Mouse (Mus musculus) neural tube, embryonic 15.5 days (tissue): Measurements from ENCODE around the gene Cox4i1. TPM values are rescaled to one million over a fixed set of nuclear protein-coding genes. Genes with fewer than 3 reads are reported as not detected.

ENCODE experiments used
- ATAC-seq: fragments of 200-750 bp; cut with Nextera tagmentation; 2 replicates; pipeline ENCODE4 v1.8.0; 2017; ENCODE audit warnings: mild to moderate bottlenecking, moderate TSS enrichment, moderate library complexity; ENCODE audit not compliant: low FRiP score
- H3K27ac ChIP-seq: fragments of 300-500 bp; sonication (generic); replicated peaks from 2 replicates; pipeline ENCODE4 v1.5.1; 2015; ENCODE audit warnings: mild to moderate bottlenecking, inconsistent platforms
- H3K27me3 ChIP-seq: fragments of 300-500 bp; sonication (generic); replicated peaks from 2 replicates; pipeline ENCODE4 v1.6.1; 2015; ENCODE audit warnings: inconsistent platforms
- H3K36me3 ChIP-seq: fragments of 300-500 bp; sonication (generic); 2 replicates; pipeline ENCODE4 v1.6.1; 2015; ENCODE audit warnings: inconsistent platforms
- H3K4me1 ChIP-seq: fragments of 300-500 bp; sonication (generic); 2 replicates; pipeline ENCODE4 v1.6.1; 2015; ENCODE audit warnings: inconsistent platforms
- H3K4me2 ChIP-seq: fragments of 300-500 bp; sonication (generic); 2 replicates; pipeline ENCODE4 v1.6.1; 2015; ENCODE audit warnings: inconsistent platforms, mild to moderate bottlenecking, moderate library complexity
- H3K4me3 ChIP-seq: fragments of 300-500 bp; sonication (generic); replicated peaks from 2 replicates; pipeline ENCODE4 v1.5.1; 2015; ENCODE audit warnings: mild to moderate bottlenecking, inconsistent platforms
- H3K9ac ChIP-seq: fragments of 300-500 bp; sonication (generic); replicated peaks from 2 replicates; pipeline ENCODE4 v1.6.1; 2015; ENCODE audit warnings: mild to moderate bottlenecking, inconsistent platforms
- H3K9me3 ChIP-seq: fragments of 300-500 bp; sonication (generic); replicated peaks from 2 replicates; pipeline ENCODE4 v1.6.1; 2016; ENCODE audit warnings: inconsistent platforms
- WGBS: fragments of 180-500 bp; shearing (Covaris S2); methylation state at CpG from one replicate; pipeline ENCODE4 v1.1.7; 2015; ENCODE audit warnings: mixed read lengths; 5-methylcytosine and 5-hydroxymethylcytosine counted together
- polyA plus RNA-seq: library from polyadenylated mRNA; unstranded; fragments of >200 nt; fragmentation: Nextera tagmentation; extraction: Ambion mirVana; gene quantifications from 2 replicates; pipeline ENCODE4 v1.2.1, GENCODE M21; 2015

The Cox4i1 gene
- polyA plus RNA-seq, 1 experiment from 2014 or later = 1,334 TPM

DNA sequence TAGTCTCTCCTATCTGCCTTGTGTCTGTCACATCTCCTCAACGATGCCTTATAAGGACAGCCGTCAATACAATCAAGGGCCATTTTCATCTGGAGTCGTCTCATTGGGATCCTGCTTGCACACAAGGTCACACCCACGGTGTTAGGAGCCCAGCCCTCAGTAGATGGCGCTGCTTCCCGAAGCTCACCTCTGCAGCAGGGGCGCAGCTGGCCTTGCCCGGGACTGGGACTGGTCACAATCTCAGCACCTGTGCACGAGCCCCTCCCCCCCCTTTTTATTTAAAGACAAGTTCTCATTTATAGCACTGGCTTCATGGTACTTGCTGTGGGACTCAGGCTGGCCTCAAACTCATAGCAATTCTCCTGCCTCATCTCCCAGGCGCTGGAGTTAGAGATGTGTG is 15.6 kb downstream of the Cox4i1 start:
- H3K9me3 ChIP-seq = no peaks in the 10 kb centered on the region
- no peak overlapping the region for H3K27ac ChIP-seq
- no peak overlapping the region for H3K4me3 ChIP-seq
- H3K9ac ChIP-seq = no peak overlapping the region
- 14% methylated on average over 10 of the region's 10 CpGs for WGBS
- H3K27me3 ChIP-seq = no peaks in the 10 kb centered on the region
- H3K36me3 ChIP-seq = no peaks in the 10 kb centered on the region
- ATAC-seq = no peak
- no peaks in the 10 kb centered on the region for H3K4me1 ChIP-seq
- H3K4me2 ChIP-seq = no peak overlapping the region

DNA sequence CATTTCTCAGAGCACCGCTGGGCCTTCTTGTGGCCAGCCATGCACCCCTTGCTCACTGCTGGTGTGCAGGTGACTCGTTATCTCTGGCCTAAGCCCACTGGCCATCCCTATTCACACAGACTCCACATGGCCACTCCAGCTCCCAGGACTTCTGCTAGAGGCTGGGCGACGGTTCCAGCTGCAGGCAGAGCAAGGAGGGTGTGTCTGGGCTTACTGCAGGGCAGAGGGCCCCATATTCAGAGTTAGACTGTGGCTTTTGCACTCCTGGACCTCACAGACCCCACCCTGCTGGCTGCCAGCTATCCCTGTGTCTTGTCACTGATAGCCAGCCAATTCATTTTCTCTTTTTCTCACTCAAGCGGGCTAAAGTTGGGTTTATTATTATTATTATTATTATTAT is 16.1 kb downstream of the Cox4i1 start:
- Histone ChIP-seq H3K4me2 (no peak overlapping the region), H3K9ac (no peak overlapping the region), H3K27me3 (no peaks in the 10 kb centered on the region), H3K4me1 (no peaks in the 10 kb centered on the region), H3K27ac (no peak overlapping the region), H3K4me3 (no peak overlapping the region), H3K36me3 (no peaks in the 10 kb centered on the region), H3K9me3 (no peaks in the 10 kb centered on the region)
- WGBS = 74% methylated on average over 5 of the region's 5 CpGs
- ATAC-seq = no peak

- H3K9me3 ChIP-seq = no peaks in the 10 kb centered on the region
- H3K4me2 ChIP-seq = no peak overlapping the region
- no peak for ATAC-seq
- no peak overlapping the region for H3K4me3 ChIP-seq
- no peaks in the 10 kb centered on the region for H3K4me1 ChIP-seq
- no peaks in the 10 kb centered on the region for H3K36me3 ChIP-seq
- no peak overlapping the region for H3K27ac ChIP-seq
- no peaks in the 10 kb centered on the region for H3K27me3 ChIP-seq
- WGBS = 75% methylated on average over 5 of the region's 5 CpGs
- H3K9ac ChIP-seq = no peak overlapping the region
Observed at GRCm38 (mm10) chr8:120685097-120685496, 17.1 kb downstream of the Cox4i1 start.

GRCm38 (mm10) chr8:120685591-120685990 is 17.6 kb downstream of the Cox4i1 start:
- no peaks in the 10 kb centered on the region for H3K9me3 ChIP-seq
- no peaks in the 10 kb centered on the region for H3K27me3 ChIP-seq
- H3K4me1 ChIP-seq = no peaks in the 10 kb centered on the region
- no peak overlapping the region for H3K4me3 ChIP-seq
- H3K27ac ChIP-seq = no peak overlapping the region
- ATAC-seq = no peak
- H3K36me3 ChIP-seq = no peaks in the 10 kb centered on the region
- no peak overlapping the region for H3K4me2 ChIP-seq
- H3K9ac ChIP-seq = no peak overlapping the region
- 86% methylated on average over 8 of the region's 8 CpGs for WGBS

DNA sequence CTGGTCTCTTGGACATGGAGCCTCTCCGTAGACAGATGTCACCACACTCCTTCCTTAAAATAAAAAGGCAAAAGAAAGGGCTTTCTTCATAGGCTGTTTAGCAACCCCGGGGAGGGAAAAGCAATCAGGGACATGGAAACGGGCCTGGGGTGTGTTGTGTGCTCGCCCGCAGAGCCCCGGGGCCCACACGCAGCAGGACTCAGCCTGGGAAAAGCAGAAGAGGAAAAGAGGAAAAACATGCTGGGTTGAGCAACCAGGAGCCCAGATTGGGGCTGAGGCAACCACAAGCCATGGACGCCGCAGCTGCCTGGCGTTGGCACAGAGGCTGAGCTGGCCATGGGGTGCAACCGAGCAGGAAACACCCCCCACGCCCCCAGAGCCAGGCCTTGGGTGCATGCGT is 18.0 kb downstream of the Cox4i1 start:
- Histone ChIP-seq H3K27ac (no peak overlapping the region), H3K4me2 (no peak overlapping the region), H3K36me3 (no peaks in the 10 kb centered on the region), H3K9ac (no peak overlapping the region), H3K4me1 (no peaks in the 10 kb centered on the region), H3K4me3 (no peak overlapping the region), H3K27me3 (no peaks in the 10 kb centered on the region), H3K9me3 (no peaks in the 10 kb centered on the region)
- 90% methylated on average over 13 of the region's 13 CpGs for WGBS
- no peak for ATAC-seq

- Histone ChIP-seq H3K27ac (no peak overlapping the region), H3K9ac (no peak overlapping the region)
- WGBS = 87% methylated on average over 5 of the region's 5 CpGs
Observed at GRCm38 (mm10) chr8:120686576-120686975, 18.6 kb downstream of the Cox4i1 start.

DNA sequence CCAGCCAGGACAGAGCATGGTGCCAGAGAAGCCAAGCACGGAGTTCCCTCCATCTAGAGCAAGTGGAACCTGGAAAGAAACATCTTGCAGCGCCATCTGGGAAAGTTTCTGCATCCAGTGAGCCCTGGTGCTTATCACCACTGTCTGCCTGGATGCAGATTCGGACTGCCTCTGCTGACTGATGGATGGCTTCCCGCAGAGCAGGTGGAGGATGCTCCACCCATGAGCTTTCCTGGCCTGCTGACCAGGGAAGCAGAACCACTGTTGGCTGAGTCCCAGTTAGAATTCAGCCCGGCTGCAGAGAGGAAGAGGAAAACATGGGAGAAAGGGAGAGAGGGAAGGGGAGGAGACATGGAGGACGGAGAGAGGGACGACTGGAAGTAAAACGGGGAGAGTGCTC is 19.8 kb downstream of the Cox4i1 start:
- Histone ChIP-seq H3K4me3 (no peak overlapping the region), H3K9me3 (no peaks in the 10 kb centered on the region), H3K27me3 (no peaks in the 10 kb centered on the region), H3K9ac (no peak overlapping the region), H3K4me2 (no peak overlapping the region), H3K4me1 (no peaks in the 10 kb centered on the region), H3K27ac (no peak overlapping the region), H3K36me3 (no peaks in the 10 kb centered on the region)
- WGBS = 78% methylated on average over 8 of the region's 8 CpGs
- no peak for ATAC-seq

More at GRCm38 (mm10) chr8:120686576-120686975, 18.6 kb downstream of the Cox4i1 start:
- H3K36me3 ChIP-seq = no peaks in the 10 kb centered on the region
- H3K4me2 ChIP-seq = no peak overlapping the region
- H3K27me3 ChIP-seq = no peaks in the 10 kb centered on the region
- ATAC-seq = no peak
- H3K9me3 ChIP-seq = no peaks in the 10 kb centered on the region
- H3K4me1 ChIP-seq = no peaks in the 10 kb centered on the region
- H3K4me3 ChIP-seq = no peak overlapping the region

DNA sequence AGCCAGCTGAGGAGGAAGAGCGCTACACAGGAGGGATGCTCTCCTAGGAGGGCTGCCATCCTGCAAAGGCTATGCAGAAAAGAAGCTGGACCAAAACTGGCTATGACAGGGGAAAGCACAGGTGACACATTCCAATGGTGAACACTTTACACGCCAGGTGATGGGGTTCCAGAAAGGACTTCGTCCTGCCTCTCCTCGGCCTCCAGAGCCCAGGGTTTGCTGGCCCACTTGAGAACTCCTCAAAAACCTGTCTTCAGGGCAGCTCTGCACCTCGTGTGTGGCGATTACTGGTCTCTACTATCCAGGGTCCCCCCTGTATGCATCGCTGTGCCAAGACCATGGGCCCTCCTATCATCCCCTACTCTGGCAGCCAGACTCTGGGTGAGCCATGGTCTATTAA is 20.5 kb downstream of the Cox4i1 start:
- Histone ChIP-seq H3K4me2 (no peak overlapping the region), H3K27ac (no peak overlapping the region), H3K27me3 (no peaks in the 10 kb centered on the region), H3K9me3 (no peaks in the 10 kb centered on the region), H3K4me1 (no peaks in the 10 kb centered on the region), H3K36me3 (no peaks in the 10 kb centered on the region), H3K4me3 (no peak overlapping the region), H3K9ac (no peak overlapping the region)
- WGBS = 87% methylated on average over 7 of the region's 7 CpGs
- ATAC-seq = no peak

DNA sequence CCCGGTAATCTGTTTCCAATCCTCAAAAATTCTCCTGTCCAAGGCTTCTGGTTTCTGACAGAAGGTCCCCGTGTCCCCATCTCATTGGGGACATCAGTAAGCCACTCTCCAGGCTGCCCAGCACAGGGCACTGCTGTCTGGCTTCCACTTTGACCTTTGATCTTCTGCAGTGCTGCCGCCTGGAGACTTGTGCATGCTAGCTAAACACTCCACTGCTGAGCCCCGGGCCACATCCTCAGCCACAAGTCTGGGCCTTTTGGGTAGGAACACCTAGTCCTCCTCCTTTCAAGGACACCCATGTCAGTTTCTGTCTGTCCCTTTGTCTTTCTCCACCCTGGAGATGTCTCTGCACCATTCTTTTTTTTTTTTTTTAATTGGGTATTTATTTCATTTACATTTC is 24.9 kb downstream of the Cox4i1 start:
- no peak overlapping the region for H3K27ac ChIP-seq
- no peak overlapping the region for H3K4me2 ChIP-seq
- H3K36me3 ChIP-seq = no peaks in the 10 kb centered on the region
- no peaks in the 10 kb centered on the region for H3K27me3 ChIP-seq
- ATAC-seq = no peak
- H3K4me3 ChIP-seq = no peak overlapping the region
- no peaks in the 10 kb centered on the region for H3K9me3 ChIP-seq
- 80% methylated on average over 4 of the region's 4 CpGs for WGBS
- peaks cover 9% of the 10 kb centered on the region; the same call in 1 of the 2 replicates for H3K4me1 ChIP-seq
- H3K9ac ChIP-seq = no peak overlapping the region

DNA sequence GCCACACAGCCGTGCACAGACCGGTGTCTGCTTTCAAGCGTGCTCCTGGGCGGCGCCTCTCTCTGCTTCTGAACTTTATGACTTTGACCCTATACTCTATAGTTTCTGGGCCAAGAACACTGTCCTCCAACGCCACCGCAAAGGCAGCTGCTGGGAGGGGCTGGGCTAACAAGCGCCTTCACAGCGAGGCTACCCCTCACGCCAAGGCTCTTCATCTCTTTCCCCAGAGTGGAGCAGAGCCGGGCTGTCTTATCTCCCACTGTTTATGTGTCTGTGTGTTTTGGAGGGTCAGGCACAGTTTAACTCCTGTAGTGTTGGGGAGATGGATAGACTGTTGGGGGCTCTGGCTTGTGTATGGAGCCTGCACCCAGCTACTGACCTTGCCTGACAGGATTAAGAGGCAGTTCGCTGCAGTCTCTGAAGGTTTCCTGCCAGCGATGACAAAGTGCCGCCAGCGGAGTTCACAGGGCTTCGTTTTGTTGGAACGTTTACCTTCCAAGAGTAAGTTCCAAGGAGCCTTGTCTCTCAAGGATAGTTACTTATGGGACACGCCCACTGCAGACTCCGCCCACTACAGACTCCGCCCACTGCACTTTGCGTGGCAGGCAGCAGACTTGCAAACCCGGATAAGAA is 26.0 kb downstream of the Cox4i1 start:
- 40% methylated on average over 22 of the region's 22 CpGs for WGBS
- Histone ChIP-seq H3K9me3 (no peaks in the 10 kb centered on the region), H3K36me3 (no peaks in the 10 kb centered on the region), H3K4me2 (no peak overlapping the region), H3K9ac (no peak overlapping the region), H3K27ac (no peak overlapping the region), H3K4me1 (peaks cover 9% of the 10 kb centered on the region; the same call in 1 of the 2 replicates), H3K27me3 (no peaks in the 10 kb centered on the region), H3K4me3 (no peak overlapping the region)
- ATAC-seq = no peak

GRCm38 (mm10) chr8:120696401-120697153 is 28.6 kb downstream of the Cox4i1 start:
- no peak for ATAC-seq
- Histone ChIP-seq H3K9me3 (no peaks in the 10 kb centered on the region), H3K27me3 (no peaks in the 10 kb centered on the region), H3K36me3 (no peaks in the 10 kb centered on the region), H3K4me3 (no peak overlapping the region), H3K27ac (no peak overlapping the region), H3K4me1 (peaks cover 9% of the 10 kb centered on the region; the same call in 1 of the 2 replicates), H3K9ac (no peak overlapping the region), H3K4me2 (no peak overlapping the region)
- 60% methylated on average over 13 of the region's 13 CpGs for WGBS
